Mouse (Mus musculus): Measurements from ENCODE around the gene Ifitm7. TPM values are rescaled to one million over a fixed set of nuclear protein-coding genes. Genes with fewer than 3 reads are reported as not detected.

The Ifitm7 gene
- not detected for polyA plus RNA-seq (2014; fragmentation: Illumina TruSeq; extraction: RNeasy Lipid Tissue Mini Kit (QIAGEN cat#74804))

GRCm38 (mm10) chr16:13986574-13987478 is at the start of gene Ifitm7, which contains the start of gene 2900011O08Rik:
Gene Ifitm7 (minus strand): TSS chr16:13986888.
Gene 2900011O08Rik (plus strand): TSS chr16:13986604.

Other genes with a start within 250 kb of the Ifitm7 start
- 63.0 TPM for gene Rrn3, start 206.2 kb downstream of the Ifitm7 start, polyA plus RNA-seq (2014; fragmentation: Illumina TruSeq; extraction: RNeasy Lipid Tissue Mini Kit (QIAGEN cat#74804))
- 113 TPM for gene Ntan1, start 168.0 kb downstream of the Ifitm7 start, polyA plus RNA-seq (2014; fragmentation: Illumina TruSeq; extraction: RNeasy Lipid Tissue Mini Kit (QIAGEN cat#74804))
- 132 TPM for gene Pdxdc1, start 83.8 kb downstream of the Ifitm7 start, polyA plus RNA-seq (2014; fragmentation: Illumina TruSeq; extraction: RNeasy Lipid Tissue Mini Kit (QIAGEN cat#74804))
- 22.3 TPM for gene Mpv17l, start 83.7 kb downstream of the Ifitm7 start, polyA plus RNA-seq (2014; fragmentation: Illumina TruSeq; extraction: RNeasy Lipid Tissue Mini Kit (QIAGEN cat#74804))
- not detected for gene 2900011O08Rik, start 284 bp downstream of the Ifitm7 start, polyA plus RNA-seq (2014; fragmentation: Illumina TruSeq; extraction: RNeasy Lipid Tissue Mini Kit (QIAGEN cat#74804))
- 22.0 TPM for gene Nde1, start 176.4 kb upstream of the Ifitm7 start, polyA plus RNA-seq (2014; fragmentation: Illumina TruSeq; extraction: RNeasy Lipid Tissue Mini Kit (QIAGEN cat#74804))
- gene Marf1, start 176.5 kb upstream of the Ifitm7 start, polyA plus RNA-seq (2014; fragmentation: Illumina TruSeq; extraction: RNeasy Lipid Tissue Mini Kit (QIAGEN cat#74804)) = 70.1 TPM

All from ovary, adult 10 weeks (tissue).